Mouse (Mus musculus): ENCODE measurements around the gene Evi5l.
A peak's percentile ranks its signal among the peaks of the same experiment; 100 is the strongest.

The Evi5l gene

DNA sequence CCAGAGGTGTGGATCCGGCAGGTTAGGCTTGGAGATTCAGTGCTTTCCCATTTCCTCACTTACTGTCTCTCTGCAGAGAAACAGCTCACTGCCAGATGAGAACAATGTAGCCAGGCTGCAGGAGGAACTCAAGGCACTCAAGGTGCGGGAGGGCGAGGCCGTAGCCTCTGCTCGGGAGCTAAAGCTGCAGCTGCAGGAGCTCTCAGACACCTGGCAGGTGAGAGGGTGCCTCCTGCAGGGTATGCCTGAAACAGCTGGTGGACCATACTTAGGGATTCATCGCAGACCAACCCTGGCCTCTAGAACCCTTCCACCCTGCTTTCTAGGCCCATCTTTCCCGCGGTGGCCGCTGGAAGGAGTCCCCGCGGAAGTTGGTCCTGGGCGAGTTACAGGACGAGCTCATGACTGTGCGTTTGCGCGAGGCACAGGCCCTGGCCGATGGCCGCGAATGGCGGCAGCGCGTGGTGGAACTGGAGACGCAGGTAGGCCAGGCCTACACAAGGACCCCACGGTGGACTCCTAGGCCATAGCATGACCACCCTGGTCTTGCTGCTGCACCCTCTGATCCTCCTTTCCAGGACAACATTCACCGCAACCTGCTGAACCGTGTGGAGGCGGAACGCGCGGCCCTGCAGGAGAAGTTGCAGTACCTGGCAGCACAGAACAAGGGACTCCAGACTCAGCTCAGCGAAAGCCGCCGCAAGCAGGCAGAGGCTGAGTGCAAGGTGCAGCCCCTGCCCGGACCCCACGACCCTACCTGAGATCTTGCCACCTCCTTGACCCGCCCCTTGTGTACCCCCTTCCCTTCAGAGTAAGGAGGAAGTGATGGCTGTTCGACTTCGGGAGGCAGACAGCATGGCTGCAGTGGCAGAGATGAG is 39.1 kb downstream of the Evi5l start:
- DNase-seq: no peak

DNA sequence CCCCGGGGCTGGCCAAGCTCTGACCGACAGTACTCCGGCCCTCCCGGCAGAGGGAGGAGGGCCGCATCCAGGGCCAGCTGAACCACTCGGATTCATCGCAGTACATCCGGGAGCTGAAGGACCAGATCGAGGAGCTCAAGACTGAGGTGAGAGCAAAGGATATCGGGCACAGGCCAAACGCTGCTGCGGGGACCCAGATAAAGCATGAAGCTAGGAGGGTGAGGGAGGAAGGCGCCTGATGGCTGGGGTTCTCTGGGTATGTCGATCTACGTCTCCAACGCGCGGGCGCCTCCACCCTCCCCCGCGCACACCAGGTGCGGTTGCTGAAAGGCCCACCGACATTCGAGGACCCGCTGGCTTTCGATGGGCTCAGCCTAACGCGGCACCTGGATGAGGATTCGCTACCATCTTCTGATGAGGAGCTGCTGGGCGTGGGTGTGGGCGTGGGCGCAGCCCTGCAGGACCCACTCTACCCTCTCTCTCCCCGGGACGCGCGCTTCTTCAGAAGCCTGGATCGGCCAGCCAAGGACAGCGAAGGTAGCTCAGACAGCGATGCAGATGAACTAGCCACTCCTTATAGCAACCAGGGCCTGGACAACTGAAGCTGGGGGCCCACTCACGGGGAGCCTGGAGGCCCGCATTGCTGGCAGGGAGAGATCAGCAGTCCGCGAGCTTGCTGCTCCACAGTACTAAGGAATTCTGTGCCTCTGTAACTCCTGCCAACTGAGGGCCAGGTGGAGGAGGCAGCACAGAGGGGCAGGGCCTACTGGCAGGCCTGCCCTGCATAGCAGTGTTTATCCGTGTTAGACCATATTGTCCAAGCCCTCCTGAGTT is 40.0 kb downstream of the Evi5l start:
- no peak for DNase-seq

DNA sequence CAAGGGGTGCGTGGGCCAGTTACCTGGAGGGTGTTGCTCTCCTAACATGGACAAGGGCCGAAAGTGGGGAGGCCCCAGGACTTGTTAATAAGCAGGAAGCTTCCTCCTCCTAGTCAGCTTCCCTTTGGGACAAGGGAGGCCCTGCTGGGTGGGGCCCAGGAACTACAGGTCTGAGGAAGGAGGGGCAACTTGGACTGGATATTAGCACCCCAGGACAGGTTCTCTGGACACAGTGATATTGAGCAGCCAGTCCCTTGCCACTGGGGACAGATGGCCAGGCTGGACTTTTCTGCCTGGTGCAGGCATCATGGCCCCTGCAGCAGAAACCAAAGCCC is 40.6 kb downstream of the Evi5l start:
- no peak for DNase-seq

- DNase-seq: no peak
These were observed 44.7 kb downstream of the Evi5l start for GRCm38 (mm10) chr8:4211097-4211496.

- peak in 1 of 2 experiments; percentile 36 for DNase-seq
These were observed 46.4 kb downstream of the Evi5l start for GRCm38 (mm10) chr8:4212809-4213209.

- DNase-seq: peak; percentile 34 to 52
These were observed 47.0 kb downstream of the Evi5l start for GRCm38 (mm10) chr8:4213210-4214005.

GRCm38 (mm10) chr8:4214006-4214980 is 47.9 kb downstream of the Evi5l start:
- DNase-seq: peak; percentile 39 to 52

- no peak for DNase-seq
These were observed 49.9 kb downstream of the Evi5l start for GRCm38 (mm10) chr8:4216296-4216695.

- no peak for DNase-seq
These were observed 50.6 kb downstream of the Evi5l start, which contains the start of gene Prr36 for GRCm38 (mm10) chr8:4216791-4217621. Gene Prr36 (minus strand): TSS chr8:4217459.

GRCm38 (mm10) chr8:4219617-4220016 is 53.2 kb downstream of the Evi5l start:
- no peak for DNase-seq

DNA sequence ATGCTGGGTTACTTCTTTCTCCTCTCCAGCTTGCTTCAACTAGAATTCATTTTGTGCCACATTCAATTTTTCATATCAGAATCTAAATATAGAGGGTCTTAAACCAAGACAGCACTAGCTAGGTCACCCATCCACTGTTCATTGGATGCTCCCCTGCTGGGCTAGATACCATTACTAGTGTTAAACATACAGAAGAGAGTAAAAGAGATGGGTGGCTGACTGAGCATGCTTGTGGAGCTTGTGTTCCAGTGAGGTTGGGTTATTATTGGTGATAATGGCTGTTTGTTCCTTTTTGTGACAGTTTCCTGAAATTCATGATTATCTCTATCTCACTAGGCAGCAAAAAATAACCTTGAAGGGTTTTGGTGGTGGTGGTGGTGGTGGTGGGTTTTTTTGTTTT is 55.7 kb downstream of the Evi5l start:
- DNase-seq: no peak

DNA sequence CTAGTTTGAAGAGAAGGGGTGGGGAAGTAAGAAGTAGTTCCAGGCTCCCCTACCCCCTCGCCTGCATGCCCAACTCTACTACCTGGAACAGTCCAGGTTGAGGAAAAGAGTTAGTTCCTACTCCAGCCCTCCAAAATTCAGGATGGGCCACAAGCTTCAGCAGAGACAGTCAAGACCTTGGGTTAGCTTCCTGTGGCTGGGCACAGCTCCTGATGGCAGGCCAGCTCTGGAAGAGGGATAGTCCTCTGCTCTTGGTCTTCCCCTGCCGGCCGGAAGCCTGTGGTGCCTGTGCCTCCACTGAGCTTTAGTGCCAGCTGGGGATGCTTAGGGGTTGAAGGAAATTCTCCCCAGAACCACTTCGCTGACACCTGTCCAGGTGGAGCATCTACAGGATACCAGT is 60.0 kb downstream of the Evi5l start:
- no peak for DNase-seq

- peak; percentile 13 to 54 for DNase-seq
These were observed 60.5 kb downstream of the Evi5l start, which contains the start of gene Lrrc8e for GRCm38 (mm10) chr8:4226739-4227347. Gene Lrrc8e (plus strand): TSS chr8:4226827.

GRCm38 (mm10) chr8:4227919-4228318 is 61.6 kb downstream of the Evi5l start:
- DNase-seq: no peak

DNA sequence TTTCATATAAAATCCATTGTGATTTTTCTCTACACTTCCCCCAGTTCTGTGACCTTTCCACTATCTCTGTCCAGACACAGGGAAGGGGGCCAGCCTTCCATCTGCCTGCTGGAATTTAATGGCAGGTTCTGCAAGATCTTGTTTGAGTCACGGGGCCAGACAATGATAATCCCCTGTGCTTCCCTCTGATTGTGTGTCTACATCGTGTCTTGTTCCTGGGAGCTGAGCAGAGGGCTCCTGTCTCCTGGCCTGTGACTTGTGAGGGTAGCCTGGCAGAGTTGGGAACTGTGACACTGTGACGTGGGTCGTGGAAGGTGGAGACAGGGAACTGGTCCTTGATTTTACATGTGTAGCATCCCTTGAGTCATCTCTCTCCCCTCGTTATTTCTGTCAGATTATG is 63.4 kb downstream of the Evi5l start:
- DNase-seq: no peak

GRCm38 (mm10) chr8:4230612-4231351 is 64.4 kb downstream of the Evi5l start:
- DNase-seq: no peak

GRCm38 (mm10) chr8:4237814-4238433 is 71.6 kb downstream of the Evi5l start:
- DNase-seq: peak; percentile 37 to 50

- peak; percentile 100 for DNase-seq
These were observed 72.2 kb downstream of the Evi5l start, which contains the start of the genes Map2k7 and Gm49320 for GRCm38 (mm10) chr8:4238434-4239192. Gene Map2k7 (plus strand): TSS chr8:4238740. Gene Gm49320 (plus strand): TSS chr8:4238865.
